Mouse (Mus musculus) thymus, adult 2 months (tissue): ENCODE data around the gene Hspb7.

Experiments used
- CTCF ChIP-seq: fragments of 200-500 bp; IDR thresholded peaks from 2 replicates; pipeline ENCODE4 v1.5.1; 2012; ENCODE audit warnings: mild to moderate bottlenecking, control low read depth, low read length, moderate library complexity, borderline replicate concordance; ENCODE audit not compliant: control insufficient read depth, poor library complexity, insufficient read depth; ENCODE audit errors: extremely low read depth
- POLR2A ChIP-seq: fragments of 200-500 bp; IDR thresholded peaks from 2 replicates; pipeline ENCODE4 v1.6.1; 2012; ENCODE audit warnings: mild to moderate bottlenecking, low read length, control low read depth, moderate library complexity; ENCODE audit not compliant: control insufficient read depth, poor library complexity, insufficient read depth; ENCODE audit errors: extremely low read depth

DNA sequence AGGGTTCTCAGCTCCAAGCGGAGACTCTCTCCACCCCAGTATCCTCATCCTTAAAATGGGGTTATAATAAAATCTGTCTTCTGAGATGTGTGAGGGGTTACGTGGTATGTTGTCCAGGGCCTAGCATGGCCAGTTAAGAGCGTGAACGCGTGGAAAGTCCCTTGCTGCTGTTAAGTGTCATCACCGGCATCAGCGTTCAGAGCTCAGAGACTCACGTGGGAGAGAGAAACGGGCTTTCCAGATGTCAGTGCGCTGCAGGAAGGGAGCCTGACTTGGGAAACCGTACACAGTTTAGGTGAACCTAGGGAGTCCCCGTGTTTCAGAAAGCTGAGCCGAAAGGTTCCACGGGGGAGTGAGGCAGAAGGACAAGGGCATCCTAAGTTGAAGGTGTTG, 24.7 kb downstream of the Hspb7 start:
- TF ChIP-seq CTCF (no peak), POLR2A (no peak)
